Mouse (Mus musculus) embryonic facial prominence, embryonic 14.5 days (tissue): ENCODE data around the gene Ctnna3. TPM values are rescaled to one million over a fixed set of nuclear protein-coding genes. Genes with fewer than 3 reads are reported as not detected.

Experiments
- ATAC-seq: fragments of 200-750 bp; cut with Nextera tagmentation; 2 replicates; pipeline ENCODE4 v1.8.0; 2017; ENCODE audit warnings: low read depth, moderate number of reproducible peaks, moderate TSS enrichment
- DNase-seq: peaks from one replicate; pipeline ENCODE4 v3.0.0-alpha.2; 2015; ENCODE audit warnings: low spot score
- H3K27ac ChIP-seq: fragments of 300-500 bp; sonication (generic); replicated peaks from 2 replicates; pipeline ENCODE4 v1.5.1; 2014; ENCODE audit warnings: low read depth, mild to moderate bottlenecking, low read length, moderate library complexity
- H3K27me3 ChIP-seq: fragments of 300-500 bp; sonication (generic); replicated peaks from 2 replicates; pipeline ENCODE4 v1.6.1; 2014; ENCODE audit warnings: low read length; ENCODE audit not compliant: control insufficient read depth, insufficient read depth
- H3K36me3 ChIP-seq: fragments of 300-500 bp; sonication (generic); 2 replicates; pipeline ENCODE4 v1.6.1; 2014; ENCODE audit warnings: low read length, mixed read lengths; ENCODE audit not compliant: control insufficient read depth, insufficient read depth
- H3K4me1 ChIP-seq: fragments of 300-500 bp; sonication (generic); 2 replicates; pipeline ENCODE4 v1.6.1; 2014; ENCODE audit warnings: antibody characterized with exemption, low read length; ENCODE audit not compliant: control insufficient read depth, insufficient read depth
- H3K4me2 ChIP-seq: fragments of 300-500 bp; sonication (generic); 2 replicates; pipeline ENCODE4 v1.6.1; 2014; ENCODE audit warnings: low read depth, mild to moderate bottlenecking, low read length, moderate library complexity, mixed read lengths
- H3K4me3 ChIP-seq: fragments of 300-500 bp; sonication (generic); 2 replicates; pipeline ENCODE4 v1.5.1; 2014; ENCODE audit warnings: low read depth, mild to moderate bottlenecking, low read length
- H3K9ac ChIP-seq: fragments of 300-500 bp; sonication (generic); 2 replicates; pipeline ENCODE4 v1.6.1; 2014; ENCODE audit warnings: low read depth, mild to moderate bottlenecking, low read length, moderate library complexity, mixed read lengths
- H3K9me3 ChIP-seq: fragments of 300-500 bp; sonication (generic); 2 replicates; pipeline ENCODE4 v1.6.1; 2016; ENCODE audit warnings: low read length; ENCODE audit not compliant: control insufficient read depth
- WGBS: fragments of 180-500 bp; shearing (Covaris S2); extraction: QIAGEN DNeasy Blood & Tissue Kit; methylation state at CpG from one replicate; pipeline ENCODE4 v1.1.7; 2014; 5-methylcytosine and 5-hydroxymethylcytosine counted together
- polyA plus RNA-seq: library from polyadenylated mRNA; unstranded; fragments of >200 nt; fragmentation: Nextera tagmentation; extraction: Ambion mirVana; gene quantifications from 2 replicates; pipeline ENCODE4 v1.2.1, GENCODE M21; 2014

The Ctnna3 gene
- polyA plus RNA-seq, 1 experiment from 2014 or later, result 1.6 TPM

DNA sequence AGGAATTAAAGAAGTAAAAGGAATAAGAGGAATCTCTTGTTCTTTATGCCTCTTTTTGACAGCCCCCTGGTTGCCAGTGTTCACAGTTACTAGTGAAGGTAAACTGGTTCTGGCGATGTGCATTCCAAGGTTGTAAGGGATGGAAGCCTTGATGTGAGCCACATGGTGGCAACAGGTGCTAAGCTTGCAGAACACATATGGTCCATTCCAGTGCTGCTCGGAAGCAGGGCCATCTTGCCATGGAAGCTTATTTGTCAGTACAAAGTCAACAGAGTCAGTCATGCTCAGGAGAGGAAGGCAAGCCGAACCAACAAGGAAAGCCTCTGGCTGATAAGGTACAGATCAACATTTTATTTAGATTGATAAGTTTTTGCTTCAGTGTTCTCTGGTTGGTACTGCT lies 652.4 kb downstream of the Ctnna3 start:
- no peak overlapping the region for H3K27ac ChIP-seq
- no peak overlapping the region for H3K4me3 ChIP-seq
- no peaks in the 10 kb centered on the region for H3K9me3 ChIP-seq
- DNase-seq (no peak), ATAC-seq (no peak)
- no peak overlapping the region for H3K9ac ChIP-seq
- H3K36me3 ChIP-seq, result no peaks in the 10 kb centered on the region
- WGBS, result 61% methylated on average over 3 of the region's 3 CpGs
- H3K4me2 ChIP-seq, result no peak overlapping the region
- 0 out of 2 replicates have a peak, but pooled peaks cover 4% of the 10 kb centered on the region for H3K27me3 ChIP-seq
- peaks cover 6% of the 10 kb centered on the region; the same call in 1 of the 2 replicates for H3K4me1 ChIP-seq

DNA sequence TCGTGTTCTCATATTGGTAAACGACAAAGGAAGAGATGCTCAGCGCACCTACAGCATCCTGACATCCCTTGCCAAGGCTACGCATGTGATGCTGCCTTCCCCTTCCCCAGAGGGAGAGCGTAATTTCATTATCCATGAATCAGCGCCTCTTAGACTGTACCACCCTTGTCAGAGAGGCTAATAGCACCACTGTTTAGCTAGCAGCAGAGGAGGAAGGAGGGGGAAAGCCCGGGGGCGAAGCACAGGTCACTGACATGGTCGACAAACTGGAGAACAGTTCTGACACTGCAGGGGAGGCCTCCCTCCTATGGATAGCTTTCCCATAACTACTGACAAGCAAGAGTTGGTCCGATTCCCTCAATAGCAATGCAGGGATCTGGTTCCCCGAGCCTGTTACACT lies 653.9 kb downstream of the Ctnna3 start:
- Histone ChIP-seq H3K9me3 (no peaks in the 10 kb centered on the region), H3K4me3 (no peak overlapping the region), H3K9ac (no peak overlapping the region), H3K4me2 (no peak overlapping the region), H3K4me1 (peaks cover 10% of the 10 kb centered on the region; the same call in 1 of the 2 replicates), H3K27ac (no peak overlapping the region), H3K36me3 (no peaks in the 10 kb centered on the region), H3K27me3 (peaks cover 16% of the 10 kb centered on the region)
- 27% methylated on average over 11 of the region's 11 CpGs for WGBS
- ATAC-seq (no peak; the same call in 1 of the 2 replicates), DNase-seq (peak; percentile 16)

DNA sequence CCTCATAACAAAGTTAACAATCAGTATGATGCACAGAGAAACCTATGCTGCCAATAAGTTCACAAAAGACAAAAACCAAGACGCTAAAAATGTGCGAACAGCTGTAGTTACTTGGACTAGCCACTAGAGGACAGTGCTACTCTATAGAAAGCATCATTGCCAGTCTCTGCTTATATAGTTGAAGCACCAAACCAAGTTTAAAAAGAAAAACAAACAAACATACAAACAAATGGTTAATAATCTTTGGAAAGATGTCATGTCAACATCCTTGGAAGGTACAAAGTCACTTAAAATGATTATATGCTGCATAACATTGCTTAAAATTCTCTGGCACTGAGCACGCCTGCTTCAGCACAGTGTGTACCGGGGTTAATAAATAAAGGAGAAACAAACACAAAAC lies 654.6 kb downstream of the Ctnna3 start:
- no peak overlapping the region for H3K4me3 ChIP-seq
- H3K9me3 ChIP-seq, result no peaks in the 10 kb centered on the region
- DNase-seq (peak; percentile 64), ATAC-seq (no peak)
- peaks cover 21% of the 10 kb centered on the region for H3K27me3 ChIP-seq
- peak overlapping the region; percentile 25 for H3K4me2 ChIP-seq
- no peak overlapping the region for H3K27ac ChIP-seq
- 41% methylated on average over 4 of the region's 4 CpGs for WGBS
- H3K9ac ChIP-seq, result no peak overlapping the region
- peaks cover 10% of the 10 kb centered on the region; the same call in 1 of the 2 replicates for H3K4me1 ChIP-seq
- no peaks in the 10 kb centered on the region for H3K36me3 ChIP-seq

DNA sequence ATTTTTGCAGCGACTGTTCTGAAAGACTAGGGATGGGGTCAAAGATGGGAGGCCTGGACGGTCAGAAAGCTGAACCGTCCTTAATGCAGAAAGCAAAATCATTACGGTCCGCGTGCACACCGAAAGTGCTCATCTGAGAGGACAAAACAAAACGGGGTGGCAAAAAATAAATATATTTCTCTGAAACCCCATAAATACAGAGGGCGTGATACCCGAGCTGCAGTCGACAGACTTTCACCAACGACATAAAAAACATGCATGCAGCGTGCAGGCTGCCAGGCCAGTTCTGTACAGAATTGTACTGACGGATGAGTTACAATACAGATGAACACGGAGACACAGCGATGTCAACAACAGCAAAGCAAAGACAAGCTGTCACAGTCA lies 656.3 kb downstream of the Ctnna3 start:
- DNase-seq (no peak), ATAC-seq (no peak)
- H3K36me3 ChIP-seq, result no peaks in the 10 kb centered on the region
- peaks cover 21% of the 10 kb centered on the region for H3K27me3 ChIP-seq
- H3K9ac ChIP-seq, result 0 out of 2 replicates have a peak overlapping the region, but pooled peaks have one; percentile 5
- no peak overlapping the region for H3K27ac ChIP-seq
- no peaks in the 10 kb centered on the region for H3K9me3 ChIP-seq
- peaks cover 13% of the 10 kb centered on the region; the same call in 1 of the 2 replicates for H3K4me1 ChIP-seq
- peak overlapping the region; percentile 76 for H3K4me2 ChIP-seq
- WGBS, result 59% methylated on average over 16 of the region's 16 CpGs
- peak overlapping the region; percentile 43 for H3K4me3 ChIP-seq

DNA sequence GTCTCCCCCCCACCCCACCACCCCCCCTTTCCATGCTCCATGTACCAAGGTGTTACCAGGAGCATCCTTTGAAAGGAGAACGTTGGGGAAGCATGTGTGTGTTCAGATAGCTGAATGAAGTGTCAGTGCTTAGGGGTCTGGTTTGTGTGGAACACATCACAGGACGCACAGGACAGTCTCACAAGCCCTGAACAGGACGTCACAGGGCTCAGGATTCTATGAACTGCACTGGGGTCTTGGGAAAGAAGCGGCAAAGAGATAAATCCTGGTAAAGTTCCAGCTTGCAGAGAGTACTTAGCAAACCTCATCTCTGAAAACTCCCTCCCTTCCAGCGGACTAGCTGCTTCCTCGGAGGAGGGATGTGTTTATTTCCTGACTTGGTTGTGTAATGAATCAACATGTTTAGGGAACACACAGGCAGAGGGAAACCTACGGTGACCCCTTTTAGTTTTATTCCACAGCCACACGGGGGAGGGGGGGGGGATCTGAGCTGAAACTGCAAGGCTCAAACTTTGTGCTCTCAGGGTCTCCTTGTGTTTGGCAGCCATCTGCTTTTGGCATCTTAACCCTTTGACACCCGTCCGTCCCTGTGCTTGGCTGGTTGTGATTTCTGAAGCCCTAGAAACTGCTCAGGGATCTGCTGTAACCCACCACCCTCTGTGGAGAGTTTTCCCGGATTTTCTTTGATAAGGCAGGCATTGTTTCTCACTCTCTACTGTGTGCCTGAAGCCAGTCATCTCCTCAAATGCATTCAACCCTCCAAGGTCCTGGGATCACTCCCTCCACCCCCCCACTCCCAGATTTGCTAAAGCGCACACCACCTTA lies 656.9 kb downstream of the Ctnna3 start:
- DNase-seq (peak; percentile 22), ATAC-seq (no peak)
- no peaks in the 10 kb centered on the region for H3K36me3 ChIP-seq
- 0 out of 2 replicates have a peak overlapping the region, but pooled peaks have one; percentile 54 for H3K9ac ChIP-seq
- no peak overlapping the region for H3K27ac ChIP-seq
- H3K27me3 ChIP-seq, result peaks cover 21% of the 10 kb centered on the region
- H3K4me3 ChIP-seq, result peak overlapping the region; percentile 43
- H3K4me1 ChIP-seq, result peaks cover 13% of the 10 kb centered on the region; the same call in 1 of the 2 replicates
- H3K9me3 ChIP-seq, result no peaks in the 10 kb centered on the region
- WGBS, result 6% methylated on average over 12 of the region's 12 CpGs
- peak overlapping the region; percentile 76 for H3K4me2 ChIP-seq

DNA sequence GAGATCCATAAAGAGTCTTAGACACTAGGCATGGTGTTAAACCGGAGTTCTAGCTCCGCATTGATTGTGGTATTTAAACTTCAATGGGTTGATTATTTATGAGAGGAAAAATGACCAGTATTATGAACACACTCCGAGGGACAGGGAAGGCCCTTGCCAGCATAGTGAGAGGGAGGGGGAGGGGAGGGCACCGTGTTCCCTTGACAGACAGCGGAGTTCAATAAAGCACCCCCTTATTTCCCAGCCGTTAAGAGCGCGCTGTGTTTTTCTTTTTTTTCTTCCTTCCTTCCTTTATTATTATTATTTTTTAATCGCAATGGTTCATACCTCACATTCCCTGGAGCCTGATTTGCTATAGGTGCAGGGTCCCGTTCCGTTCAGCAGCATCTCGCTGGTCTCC lies 657.6 kb downstream of the Ctnna3 start:
- peaks cover 23% of the 10 kb centered on the region for H3K27me3 ChIP-seq
- ATAC-seq (no peak), DNase-seq (no peak)
- H3K36me3 ChIP-seq, result no peaks in the 10 kb centered on the region
- H3K9me3 ChIP-seq, result no peaks in the 10 kb centered on the region
- peaks cover 13% of the 10 kb centered on the region; the same call in 1 of the 2 replicates for H3K4me1 ChIP-seq
- no peak overlapping the region for H3K27ac ChIP-seq
- H3K9ac ChIP-seq, result peak overlapping the region; percentile 54
- peak overlapping the region; percentile 43 for H3K4me3 ChIP-seq
- H3K4me2 ChIP-seq, result peak overlapping the region; percentile 76
- WGBS, result under 1% methylated on average over 12 of the region's 12 CpGs

DNA sequence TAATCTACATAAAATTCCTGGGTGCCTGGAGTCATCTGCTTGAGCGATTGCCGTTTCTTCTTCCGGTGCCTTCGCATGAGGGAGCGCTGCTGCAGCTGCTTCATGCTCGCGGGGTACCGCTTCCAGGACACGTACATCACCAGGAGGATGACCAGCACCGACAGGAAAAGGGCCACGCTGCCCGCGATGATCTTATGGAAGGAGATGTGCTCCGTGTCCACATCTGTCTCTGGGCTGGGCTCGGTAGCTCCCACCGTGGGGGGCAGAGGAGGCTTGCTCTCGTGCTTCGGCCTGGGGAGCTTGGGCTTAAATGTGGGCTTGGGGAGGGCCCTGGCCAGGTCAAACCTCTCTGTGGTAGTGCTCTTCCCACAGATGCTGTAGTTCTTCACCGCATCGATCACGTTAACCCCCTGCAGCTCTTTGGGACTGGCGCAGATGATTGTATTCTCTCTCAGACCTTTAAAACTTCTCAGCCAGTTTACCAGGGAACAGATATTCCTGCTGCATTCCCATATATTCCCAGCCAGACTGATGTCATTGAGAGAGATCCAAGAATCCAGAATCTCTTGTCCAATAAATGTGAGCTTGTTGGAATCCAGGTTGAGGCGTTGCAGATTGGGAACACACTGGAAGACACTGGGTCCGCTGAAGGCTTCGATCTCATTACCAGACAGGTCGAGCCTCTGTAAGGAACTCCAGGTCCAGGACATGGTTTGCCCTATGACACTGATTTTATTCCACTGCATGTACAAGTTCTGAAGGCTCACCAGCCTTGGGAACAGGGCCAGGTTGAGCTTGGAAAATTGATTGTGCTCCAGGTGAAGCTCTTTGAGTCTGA lies 658.3 kb downstream of the Ctnna3 start:
- Histone ChIP-seq H3K9ac (peak overlapping the region; percentile 54), H3K4me3 (peak overlapping the region; percentile 43), H3K4me2 (peak overlapping the region; percentile 76), H3K9me3 (no peaks in the 10 kb centered on the region), H3K27ac (no peak overlapping the region), H3K36me3 (no peaks in the 10 kb centered on the region), H3K4me1 (peaks cover 13% of the 10 kb centered on the region; the same call in 1 of the 2 replicates), H3K27me3 (peaks cover 23% of the 10 kb centered on the region)
- DNase-seq (peak; percentile 29), ATAC-seq (no peak)
- 3% methylated on average over 26 of the region's 26 CpGs for WGBS

DNA sequence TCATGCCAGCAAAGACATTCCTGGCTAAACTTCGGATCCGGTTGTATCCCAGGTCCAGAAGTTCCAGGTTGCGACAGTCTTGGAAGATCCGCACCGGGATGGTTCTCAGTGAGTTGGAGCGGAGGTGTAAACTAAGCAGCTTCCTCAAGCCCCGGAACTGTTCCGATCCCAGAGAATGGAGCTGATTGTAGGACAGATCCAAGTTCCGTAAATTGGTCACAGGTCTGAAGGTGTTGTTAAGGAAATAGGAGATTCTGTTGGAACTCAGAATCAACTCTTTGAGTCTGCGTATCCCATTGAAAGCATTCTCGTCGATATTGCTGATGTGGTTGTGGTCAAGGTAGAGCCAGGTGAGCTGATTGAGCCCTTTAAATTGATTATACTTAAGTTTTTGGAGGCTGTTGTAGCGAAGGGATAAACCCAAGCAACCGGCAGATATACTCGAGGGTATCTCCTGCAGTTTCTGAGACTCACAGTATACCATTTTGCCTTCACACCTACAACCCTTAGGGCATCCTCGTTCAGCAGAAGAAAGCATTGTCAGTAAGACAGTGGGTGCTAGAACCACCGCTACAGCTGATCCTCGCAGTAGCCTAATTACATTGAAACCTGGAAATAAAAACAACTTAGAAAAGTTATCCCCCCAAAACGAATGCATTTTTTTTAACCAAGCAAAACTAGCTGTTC lies 659.0 kb downstream of the Ctnna3 start:
- Histone ChIP-seq H3K4me3 (peak overlapping the region; percentile 43), H3K9ac (no peak overlapping the region), H3K27me3 (peaks cover 20% of the 10 kb centered on the region), H3K4me2 (peak overlapping the region; percentile 76), H3K36me3 (no peaks in the 10 kb centered on the region), H3K27ac (no peak overlapping the region), H3K4me1 (peaks cover 13% of the 10 kb centered on the region; the same call in 1 of the 2 replicates), H3K9me3 (no peaks in the 10 kb centered on the region)
- DNase-seq (no peak), ATAC-seq (no peak)
- WGBS, result 17% methylated on average over 19 of the region's 19 CpGs
